Comparison of ENCODE assay signal across 12 mouse cellular contexts in the genomic region with DNA sequence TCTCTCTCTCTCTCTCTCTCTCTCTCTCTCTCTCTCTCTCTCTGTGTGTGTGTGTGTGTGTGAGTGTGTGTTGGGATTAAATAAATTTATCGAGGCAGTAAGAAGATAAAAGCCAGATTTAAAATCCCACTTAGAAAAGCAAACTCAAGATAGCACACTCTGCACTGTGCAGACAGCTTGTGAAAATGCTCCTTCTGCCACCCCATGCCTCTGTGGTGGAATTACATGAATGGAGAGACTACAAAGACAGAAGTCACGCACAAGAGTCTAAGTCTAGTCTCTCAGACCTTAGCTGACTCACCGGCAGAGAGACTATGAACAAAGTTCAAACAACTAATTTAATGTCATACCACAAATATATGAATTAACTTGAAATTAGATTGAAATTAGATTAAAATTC.
DNase-seq lines count a peak whose midpoint lies in the region; ATAC-seq and TF ChIP-seq lines count a peak whose summit lies in the region.
"Had no signal": no experiment of that assay in that cellular context is flagged by ENCODE, and none has a peak within 500 bp of the region (broad histone marks: within the 10 kb centered on the region; RNA-seq: fewer than 3 reads in every experiment).

No protein-coding gene starts in this region.

- 56% methylated on average over 3 of the region's 3 CpGs for WGBS in forebrain, postnatal 0 days
- WGBS in forebrain, embryonic 11.5 days: 81% methylated on average over 3 of the region's 3 CpGs
- 82% methylated on average over 3 of the region's 3 CpGs for whole genome bisulfite sequencing in kidney, embryonic 14.5 days

- H3K27ac ChIP-seq in forebrain, postnatal 0 days (ENCODE audit: low read depth, low read length): no peak overlapping the region
- H3K27ac ChIP-seq in forebrain, embryonic 11.5 days (ENCODE audit: low read depth, low read length): no peak overlapping the region
- H3K27ac ChIP-seq in kidney, embryonic 14.5 days (ENCODE audit: low read depth, low read length): no peak overlapping the region
- H3K27ac ChIP-seq: limb, embryonic 10.5 days had no signal

- H3K4me1 ChIP-seq in forebrain, postnatal 0 days (ENCODE audit: insufficient read depth): no peaks in the 10 kb centered on the region
- no peaks in the 10 kb centered on the region for H3K4me1 ChIP-seq in forebrain, embryonic 11.5 days (replicated peaks; ENCODE audit: control insufficient read depth, insufficient read depth, low read length)
- H3K4me1 ChIP-seq in kidney, embryonic 14.5 days (ENCODE audit: control insufficient read depth, insufficient read depth, low read length): no peaks in the 10 kb centered on the region
- H3K4me1 ChIP-seq: limb, embryonic 10.5 days had no signal

- peak; percentile 98 for ATAC-seq in forebrain, postnatal 0 days
- ATAC-seq in forebrain, embryonic 11.5 days (replicated peaks; ENCODE audit: low FRiP score): no peak
- no peak for ATAC-seq in kidney, embryonic 14.5 days (ENCODE audit: low FRiP score, low TSS enrichment)
- ATAC-seq: inflammation-experienced regulatory T-cells, adult 6 months had no signal

- H3K27me3 ChIP-seq in forebrain, postnatal 0 days (ENCODE audit: insufficient read depth, low read length): no peaks in the 10 kb centered on the region
- H3K27me3 ChIP-seq in forebrain, embryonic 11.5 days (ENCODE audit: control insufficient read depth, insufficient read depth, low read length): no peaks in the 10 kb centered on the region
- H3K27me3 ChIP-seq in kidney, embryonic 14.5 days (ENCODE audit: control insufficient read depth, insufficient read depth, low read length): no peaks in the 10 kb centered on the region

- no peaks in the 10 kb centered on the region for H3K36me3 ChIP-seq in forebrain, postnatal 0 days (ENCODE audit: insufficient read depth)
- H3K36me3 ChIP-seq in forebrain, embryonic 11.5 days (ENCODE audit: control insufficient read depth, insufficient read depth, low read length): no peaks in the 10 kb centered on the region
- H3K36me3 ChIP-seq in kidney, embryonic 14.5 days (ENCODE audit: control insufficient read depth, insufficient read depth, low read length): no peaks in the 10 kb centered on the region
- H3K36me3 ChIP-seq: limb, embryonic 10.5 days had no signal

- TF ChIP-seq CTCF in forebrain, postnatal 0 days (IDR thresholded peaks at IDR 0.05; ENCODE audit: low read depth): peak; percentile 71

- no peak overlapping the region for H3K9ac ChIP-seq in forebrain, postnatal 0 days
- no peak overlapping the region for H3K9ac ChIP-seq in forebrain, embryonic 11.5 days (ENCODE audit: low read length)
- no peak overlapping the region for H3K9ac ChIP-seq in kidney, embryonic 14.5 days (ENCODE audit: low read depth, low read length)

- H3K4me2 ChIP-seq in forebrain, postnatal 0 days (ENCODE audit: low read depth): no peak overlapping the region
- no peak overlapping the region for H3K4me2 ChIP-seq in forebrain, embryonic 11.5 days (ENCODE audit: low read depth, low read length, severe bottlenecking)
- no peak overlapping the region for H3K4me2 ChIP-seq in kidney, embryonic 14.5 days (replicated peaks; ENCODE audit: low read depth, low read length)

- H3K9me3 ChIP-seq in forebrain, postnatal 0 days (ENCODE audit: low read length): no peaks in the 10 kb centered on the region
- no peaks in the 10 kb centered on the region for H3K9me3 ChIP-seq in forebrain, embryonic 11.5 days (ENCODE audit: control insufficient read depth, low read length)
- no peaks in the 10 kb centered on the region for H3K9me3 ChIP-seq in kidney, embryonic 14.5 days (ENCODE audit: control insufficient read depth, low read length)
- H3K9me3 ChIP-seq: limb, embryonic 10.5 days had no signal

- no peak overlapping the region for H3K4me3 ChIP-seq in forebrain, postnatal 0 days (ENCODE audit: low read depth, low read length)
- no peak overlapping the region for H3K4me3 ChIP-seq in forebrain, embryonic 11.5 days (ENCODE audit: low read depth, low read length)
- no peak overlapping the region for H3K4me3 ChIP-seq in kidney, embryonic 14.5 days (ENCODE audit: low read length)
- H3K4me3 ChIP-seq: limb, embryonic 10.5 days had no signal

- DNase-seq in forebrain, postnatal 0 days: peak; percentile 68
- DNase-seq in forebrain, embryonic 11.5 days (ENCODE audit: low spot score): no peak
- DNase-seq in kidney, postnatal 10 days: peak; percentile 25
- peak; percentile 48 for DNase-seq in right cerebral cortex, adult 18-20 months
- no peak for DNase-seq in right cerebral cortex, postnatal 25 days
- no peak for DNase-seq in thymus, postnatal 0 days (ENCODE audit: low spot score)
- no peak for DNase-seq in gastrocnemius, postnatal 25 days
- DNase-seq: cerebellum, adult 9-10 months; thymus, adult 2 months had no signal

Comparison
In these comparisons a context has a peak if more than half of its experiments do, and no peak if none do; other contexts are left out.
1. DNase-seq: peak in forebrain, postnatal 0 days (single experiment), kidney, postnatal 10 days (single experiment) and right cerebral cortex, adult 18-20 months (single experiment); none in forebrain, embryonic 11.5 days (single experiment), right cerebral cortex, postnatal 25 days (single experiment), thymus, postnatal 0 days (single experiment) and gastrocnemius, postnatal 25 days (single experiment).